Mouse (Mus musculus): ENCODE results near the gene Cdc7.

DNA sequence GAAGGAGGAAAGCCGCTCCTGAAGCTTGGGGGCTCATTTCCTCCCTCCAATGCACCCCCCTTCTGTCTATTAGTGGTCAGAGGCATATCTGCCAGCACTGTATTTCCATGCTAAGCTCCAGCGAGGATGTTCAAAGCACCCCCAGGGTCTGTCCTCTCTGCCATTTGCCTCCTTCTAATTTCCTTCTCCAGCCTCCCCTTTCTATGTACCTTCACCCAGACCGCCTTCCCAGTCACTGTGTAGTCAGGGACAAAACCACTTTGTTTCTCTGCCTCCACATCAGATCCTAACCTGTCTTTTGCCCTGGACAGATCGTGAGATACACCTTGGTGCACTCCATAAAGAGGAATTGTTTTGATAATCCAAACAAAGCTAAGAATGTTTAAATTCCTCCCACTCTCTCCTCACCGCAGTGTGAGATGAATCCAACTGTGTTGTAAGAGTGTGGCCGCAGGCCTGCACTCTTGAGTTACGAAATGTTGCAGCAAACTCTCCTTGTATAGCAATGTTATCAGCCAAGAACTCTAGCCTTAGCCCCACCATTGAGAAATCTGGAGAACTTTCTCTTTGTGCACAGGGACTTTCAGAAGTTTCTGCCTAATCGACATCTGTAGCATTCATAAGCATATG, 27.3 kb downstream of the Cdc7 start:
- TF ChIP-seq CTCF (IDR thresholded peaks at IDR 0.05; ENCODE audit: borderline replicate concordance, extremely low read depth, insufficient read depth, insufficient read length) (no peak), POLR2A (IDR thresholded peaks at IDR 0.05; ENCODE audit: borderline replicate concordance, extremely low read depth, insufficient read depth, insufficient read length, poor library complexity, severe bottlenecking) (no peak)

All from brain, embryonic 14.5 days (tissue).